Mouse (Mus musculus): ENCODE data around the gene Gse1.

DNA sequence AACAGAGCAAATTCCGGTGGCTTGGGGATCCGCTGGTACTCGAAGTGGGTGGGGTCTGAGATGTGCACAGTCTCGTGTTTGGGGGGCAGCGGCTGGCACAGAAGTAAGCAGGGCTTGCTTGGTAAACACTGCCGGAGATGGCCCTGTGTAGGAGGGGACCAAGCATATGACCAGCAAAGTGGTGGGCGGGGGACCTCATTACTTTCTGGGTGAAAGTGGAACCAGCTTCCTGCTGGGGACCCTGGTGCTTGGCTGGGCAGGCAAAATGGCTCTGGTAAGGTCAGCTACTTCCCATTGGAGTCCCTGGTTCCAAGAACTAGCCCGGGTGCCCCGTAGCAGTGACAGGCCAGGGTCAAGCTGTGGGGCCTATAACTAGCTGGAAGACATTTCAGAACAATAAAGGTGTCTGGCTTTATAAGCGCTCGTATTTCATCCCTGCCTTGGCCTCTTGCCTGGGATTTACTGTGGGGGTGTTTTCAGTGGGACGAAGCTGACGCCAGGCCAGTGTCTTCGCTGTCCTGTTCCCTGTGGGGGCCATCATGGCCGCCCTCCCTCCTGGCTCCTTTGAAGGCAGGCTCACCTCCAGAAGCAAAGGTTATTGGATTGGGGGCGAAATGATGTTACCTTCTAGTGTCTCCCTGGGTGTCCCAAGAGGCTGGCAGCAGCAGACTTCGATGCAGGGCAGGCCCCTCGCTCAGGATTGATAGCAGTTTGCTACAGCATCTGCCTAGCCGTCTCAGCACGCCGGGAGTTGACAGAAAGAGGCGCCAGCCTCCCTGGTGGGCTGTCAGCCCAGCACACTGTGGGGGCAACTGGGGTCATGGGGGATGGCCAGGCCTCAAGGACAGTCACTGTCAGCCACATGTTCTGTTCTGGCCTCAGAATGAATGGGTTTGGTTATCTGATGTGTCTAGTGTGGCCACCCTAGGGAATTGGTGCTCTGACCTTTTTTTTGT, 148.9 kb downstream of the Gse1 start:
- no peak for TF ChIP-seq CTCF (conservative IDR thresholded peaks at IDR 0.05; ENCODE audit: low read length)
- TF ChIP-seq POU5F1 (IDR thresholded peaks at IDR 0.05; ENCODE audit: borderline replicate concordance, low read length) = no peak

All from E14TG2a.4 (cell line).